Mouse (Mus musculus) midbrain, embryonic 14.5 days (tissue): ENCODE results near the gene Uba6. TPM values are rescaled to one million over a fixed set of nuclear protein-coding genes. Genes with fewer than 3 reads are reported as not detected.

Experiments used
- ATAC-seq: fragments of 200-750 bp; cut with Nextera tagmentation; 2 replicates; pipeline ENCODE4 v1.8.0; 2017; ENCODE audit warnings: moderate number of reproducible peaks, moderate library complexity; ENCODE audit not compliant: low FRiP score, low TSS enrichment
- DNase-seq: peaks from one replicate; pipeline ENCODE4 v3.0.0-alpha.2; 2015
- H3K27ac ChIP-seq: fragments of 300-500 bp; sonication (generic); replicated peaks from 2 replicates; pipeline ENCODE4 v1.5.1; 2014; ENCODE audit warnings: mild to moderate bottlenecking, low read depth, low read length, moderate library complexity
- H3K27me3 ChIP-seq: fragments of 300-500 bp; sonication (generic); 2 replicates; pipeline ENCODE4 v1.6.1; 2014; ENCODE audit warnings: low read length, control low read depth, mixed read lengths; ENCODE audit not compliant: control insufficient read depth, insufficient read depth
- H3K36me3 ChIP-seq: fragments of 300-500 bp; sonication (generic); 2 replicates; pipeline ENCODE4 v1.6.1; 2014; ENCODE audit warnings: low read length, control low read depth; ENCODE audit not compliant: control insufficient read depth, insufficient read depth
- H3K4me1 ChIP-seq: fragments of 300-500 bp; sonication (generic); 2 replicates; pipeline ENCODE4 v1.6.1; 2014; ENCODE audit warnings: mild to moderate bottlenecking, antibody characterized with exemption, low read length, control low read depth; ENCODE audit not compliant: control insufficient read depth, insufficient read depth
- H3K4me2 ChIP-seq: fragments of 300-500 bp; sonication (generic); 2 replicates; pipeline ENCODE4 v1.6.1; 2014; ENCODE audit warnings: mild to moderate bottlenecking, low read length, moderate library complexity
- H3K4me3 ChIP-seq: fragments of 300-500 bp; sonication (generic); replicated peaks from 2 replicates; pipeline ENCODE4 v1.5.1; 2014; ENCODE audit warnings: low read depth, low read length
- H3K9ac ChIP-seq: fragments of 300-500 bp; sonication (generic); replicated peaks from 2 replicates; pipeline ENCODE4 v1.6.1; 2014; ENCODE audit warnings: mild to moderate bottlenecking, low read length, moderate library complexity
- H3K9me3 ChIP-seq: fragments of 300-500 bp; sonication (generic); 2 replicates; pipeline ENCODE4 v1.6.1; 2016; ENCODE audit warnings: low read length, control low read depth, mixed read lengths; ENCODE audit not compliant: control insufficient read depth
- WGBS: fragments of 180-500 bp; shearing (Covaris S2); extraction: QIAGEN DNeasy Blood & Tissue Kit; methylation state at CpG from one replicate; pipeline ENCODE4 v1.1.7; 2014; 5-methylcytosine and 5-hydroxymethylcytosine counted together
- polyA plus RNA-seq: library from polyadenylated mRNA; unstranded; fragments of >200 nt; fragmentation: Nextera tagmentation; extraction: Ambion mirVana; gene quantifications from 2 replicates; pipeline ENCODE4 v1.2.1, GENCODE M21; 2014

Uba6 gene
- polyA plus RNA-seq, 1 experiment from 2014 or later: 20.2 TPM

DNA sequence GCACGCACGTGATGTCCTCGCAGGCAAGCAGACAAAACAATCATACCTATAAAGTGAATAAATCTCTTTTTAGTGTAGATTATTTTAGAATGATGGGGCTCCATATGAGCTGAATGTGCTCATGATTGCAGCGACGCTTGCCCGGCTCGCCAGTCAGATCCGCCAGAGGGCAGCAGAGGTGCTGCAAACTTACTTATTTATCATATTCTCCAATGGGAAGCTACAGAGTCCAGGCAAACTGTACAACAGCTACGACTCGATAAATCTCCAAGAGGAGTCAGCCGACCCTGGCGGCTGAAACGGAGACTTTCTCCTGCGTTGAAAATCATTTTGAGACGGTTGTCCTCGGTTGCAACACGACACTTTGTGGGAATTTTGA, 106.1 kb downstream of the Uba6 start:
- Histone ChIP-seq H3K27me3 (no peaks in the 10 kb centered on the region), H3K9ac (peak overlapping the region; percentile 27; the same call in 1 of the 2 replicates), H3K36me3 (no peaks in the 10 kb centered on the region), H3K4me2 (peak overlapping the region; percentile 65), H3K27ac (no peak overlapping the region), H3K9me3 (no peaks in the 10 kb centered on the region), H3K4me3 (peak overlapping the region; percentile 79), H3K4me1 (peaks cover 10% of the 10 kb centered on the region; the same call in 1 of the 2 replicates)
- DNase-seq (peak; percentile 93), ATAC-seq (peak; percentile 41)
- 1% methylated on average over 17 of the region's 17 CpGs for WGBS

DNA sequence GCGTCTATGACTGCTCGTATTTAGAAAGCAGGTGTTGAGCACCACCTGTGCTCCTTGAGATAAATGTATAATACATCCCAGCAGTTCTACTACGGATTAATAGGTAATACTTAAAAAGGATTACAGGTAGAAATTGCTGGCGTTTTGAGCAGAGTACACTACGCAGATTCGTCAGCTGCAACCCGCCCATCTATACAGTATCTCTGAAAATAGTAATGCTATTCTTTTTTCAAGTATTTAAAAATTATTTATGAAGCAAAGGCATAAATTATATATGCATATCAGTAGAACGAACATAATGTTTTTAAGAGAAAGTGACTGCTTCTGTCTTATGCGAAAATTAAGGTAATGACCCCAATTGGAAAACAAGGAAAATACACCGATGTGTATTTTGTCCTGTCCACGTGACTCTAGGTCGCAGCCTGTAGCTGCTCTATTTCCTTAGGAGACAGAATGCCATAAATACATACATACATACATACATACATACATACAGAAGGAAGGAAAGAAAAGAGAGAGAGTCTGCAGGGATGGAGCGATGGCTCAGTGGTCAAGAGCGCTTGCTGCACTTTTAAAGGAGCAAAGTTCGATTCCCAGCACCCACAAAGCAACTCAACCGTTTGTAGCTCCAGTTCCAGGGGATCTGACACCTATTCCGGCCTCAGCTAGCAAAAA, 106.6 kb downstream of the Uba6 start:
- Histone ChIP-seq H3K9ac (peak overlapping the region; percentile 27; the same call in 1 of the 2 replicates), H3K27ac (peak overlapping the region; percentile 32; the same call in 1 of the 2 replicates), H3K27me3 (no peaks in the 10 kb centered on the region), H3K4me1 (peaks cover 10% of the 10 kb centered on the region; the same call in 1 of the 2 replicates), H3K9me3 (no peaks in the 10 kb centered on the region), H3K4me2 (peak overlapping the region; percentile 65), H3K4me3 (peak overlapping the region; percentile 79), H3K36me3 (no peaks in the 10 kb centered on the region)
- ATAC-seq (peak; percentile 71), DNase-seq (no peak)
- under 1% methylated on average over 17 of the region's 17 CpGs for WGBS

DNA sequence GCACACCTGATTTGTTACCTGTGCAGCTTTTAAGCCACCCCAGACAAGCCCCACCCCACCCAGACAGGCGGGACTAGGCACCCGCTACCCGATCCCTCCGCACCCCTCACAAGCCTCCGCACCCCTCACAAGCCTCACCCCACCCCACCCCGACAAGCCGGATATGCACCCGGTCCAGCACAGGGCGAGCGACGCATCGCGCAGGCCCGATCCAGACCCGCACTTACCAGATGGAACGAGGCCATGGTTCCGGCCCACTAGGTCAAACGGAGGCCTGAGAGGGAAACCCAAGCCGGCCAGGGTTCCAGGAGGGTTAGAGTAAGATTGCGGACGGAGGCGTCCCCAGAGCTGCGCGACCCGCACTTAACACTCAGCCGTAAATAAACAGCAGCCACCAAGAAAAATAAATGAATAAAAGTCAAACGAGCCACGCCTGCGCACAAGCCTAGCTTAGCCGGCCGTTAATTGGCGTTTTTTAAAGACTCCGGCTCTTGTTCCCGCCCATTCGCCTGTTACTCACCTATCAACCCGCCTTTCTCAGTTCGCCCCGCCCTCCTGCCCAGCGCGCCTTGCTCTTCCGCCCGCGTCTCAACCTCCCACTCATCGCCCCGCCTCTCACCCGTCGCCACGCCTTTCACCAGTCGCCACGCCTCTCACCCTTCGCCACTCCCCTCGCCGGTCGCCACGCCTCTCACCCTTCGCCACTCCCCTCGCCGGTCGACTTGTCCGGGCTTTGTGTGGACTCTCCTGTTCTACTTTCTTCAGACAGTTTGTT, 107.3 kb downstream of the Uba6 start, which contains the start of gene Cenpc1:
Cenpc1 (minus strand) TSS at position 483 of the 775 bp plus-strand sequence.
- Histone ChIP-seq H3K4me3 (peak within 1 kb of the TSS; percentile 79), H3K27ac (peak within 1 kb of the TSS; percentile 86), H3K4me1 (peaks cover 10% of the 10 kb centered on the region; the same call in 1 of the 2 replicates), H3K9me3 (no peaks in the 10 kb centered on the region), H3K4me2 (peak within 1 kb of the TSS; percentile 65), H3K36me3 (no peaks in the 10 kb centered on the region), H3K9ac (peak within 1 kb of the TSS; percentile 81), H3K27me3 (no peaks in the 10 kb centered on the region)
- DNase-seq (peak; percentile 96), ATAC-seq (peak; percentile 97)
- under 1% methylated on average over 60 of the region's 60 CpGs for WGBS

DNA sequence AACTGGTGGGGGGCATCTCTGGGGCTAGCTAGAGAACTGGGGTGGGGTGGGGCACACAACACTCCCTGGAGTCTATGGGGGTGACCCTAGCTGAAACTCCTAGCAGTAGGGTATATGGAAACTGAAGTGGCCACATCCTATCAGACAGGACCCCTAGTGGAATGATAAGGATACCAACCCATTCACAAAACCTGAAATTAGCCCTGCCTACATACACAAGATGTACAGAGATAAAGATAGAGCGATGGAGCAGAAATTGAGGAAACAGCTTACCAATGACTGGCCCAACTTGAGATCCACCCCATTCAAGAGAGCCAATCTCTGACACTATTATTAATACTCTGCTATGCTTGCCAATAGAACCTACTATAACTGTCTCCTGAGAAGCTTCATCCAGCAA, 109.1 kb downstream of the Uba6 start:
- 97% methylated on average over 1 of the region's 1 CpGs for WGBS
- Histone ChIP-seq H3K4me2 (peak overlapping the region; percentile 65), H3K9me3 (no peaks in the 10 kb centered on the region), H3K36me3 (peaks cover 5% of the 10 kb centered on the region; the same call in 1 of the 2 replicates), H3K9ac (no peak overlapping the region), H3K27ac (no peak overlapping the region), H3K4me1 (peaks cover 10% of the 10 kb centered on the region; the same call in 1 of the 2 replicates), H3K4me3 (0 out of 2 replicates have a peak overlapping the region, but pooled peaks have one; percentile 9), H3K27me3 (no peaks in the 10 kb centered on the region)
- no peak for ATAC-seq
- no peak for DNase-seq

Other genes starting within 250 kb of the Uba6 start
- 31.5 and 39.9 TPM in 2 replicates for gene Cenpc1, start 107.2 kb downstream of the Uba6 start, polyA plus RNA-seq
- 0.32 and 0.51 TPM in 2 replicates for gene Stap1, start 101.1 kb downstream of the Uba6 start, polyA plus RNA-seq
- gene Gnrhr, start 25.1 kb upstream of the Uba6 start, polyA plus RNA-seq: not detected in 2 replicates
- not detected in 2 replicates for gene Tmprss11c, start 116.5 kb upstream of the Uba6 start, polyA plus RNA-seq
- not detected in 2 replicates for gene Tmprss11d, start 200.6 kb upstream of the Uba6 start, polyA plus RNA-seq